Mouse (Mus musculus): ENCODE data around the gene Sytl3. TPM values are rescaled to one million over a fixed set of nuclear protein-coding genes. Genes with fewer than 3 reads are reported as not detected.

Gene Sytl3
- polyA plus RNA-seq, 1 experiment from 2014 or later: 0.43 TPM

DNA sequence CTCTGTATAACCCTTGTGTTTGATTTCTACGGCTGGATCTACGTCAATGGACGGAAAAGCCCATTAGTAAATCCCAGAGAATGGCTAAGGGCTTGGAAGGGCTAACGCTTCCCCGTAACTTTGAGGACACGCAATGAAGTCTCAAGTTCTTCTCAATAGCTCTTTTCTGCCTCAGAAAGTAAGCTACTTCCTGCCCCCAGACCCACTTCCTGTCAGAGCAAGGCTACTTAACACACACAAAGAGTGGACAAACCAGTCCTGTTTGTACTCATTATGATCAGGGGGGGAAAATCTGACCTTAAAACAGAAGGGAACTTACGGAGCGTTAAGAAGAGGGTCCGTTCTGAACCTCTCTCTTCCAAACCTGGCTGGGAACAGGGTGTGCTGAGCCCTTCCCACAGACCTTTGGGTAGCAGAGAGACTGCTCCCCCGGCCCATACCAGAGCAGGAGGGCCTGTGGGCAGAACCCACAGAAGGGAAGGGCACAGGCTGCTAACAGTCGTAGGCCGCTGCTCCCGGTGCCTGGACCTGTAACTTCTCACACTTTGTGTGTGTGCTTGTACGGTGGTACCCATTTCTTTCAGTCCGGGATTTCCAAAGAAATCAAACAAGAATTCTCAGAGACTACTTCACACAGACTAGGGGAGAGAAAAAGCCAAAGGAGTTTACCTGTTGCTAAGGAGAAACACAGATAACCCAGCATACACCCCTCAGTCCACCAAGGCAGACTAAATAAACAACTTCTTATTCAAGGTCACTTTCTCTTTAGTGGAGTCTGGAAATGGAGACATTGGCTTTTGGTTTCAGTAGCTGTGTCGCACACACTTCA lies 113.0 kb downstream of the Sytl3 start:
- H3K9ac ChIP-seq (replicated peaks): no peak overlapping the region
- WGBS: 83% methylated on average over 16 of the region's 16 CpGs
- no peak overlapping the region for H3K27ac ChIP-seq (replicated peaks)
- H3K4me2 ChIP-seq (replicated peaks): no peak overlapping the region
- ATAC-seq (replicated peaks): no peak
- no peaks in the 10 kb centered on the region for H3K36me3 ChIP-seq
- H3K9me3 ChIP-seq: no peaks in the 10 kb centered on the region
- H3K27me3 ChIP-seq: no peaks in the 10 kb centered on the region
- H3K4me3 ChIP-seq: no peak overlapping the region
- peaks cover 14% of the 10 kb centered on the region for H3K4me1 ChIP-seq

DNA sequence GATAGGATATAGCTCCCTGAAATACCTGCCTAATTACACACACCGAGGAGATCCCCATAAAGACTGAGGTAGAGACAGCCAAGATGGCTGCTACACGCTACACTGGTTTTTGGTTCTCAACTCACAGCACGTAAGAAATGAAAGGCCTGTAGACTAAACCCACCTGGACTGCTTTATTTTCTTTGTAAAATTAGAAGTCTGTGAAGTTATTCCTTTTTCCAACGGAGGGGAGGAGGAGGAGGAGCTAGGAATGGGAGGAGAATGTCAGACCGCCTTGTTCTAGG lies 113.5 kb downstream of the Sytl3 start:
- Histone ChIP-seq H3K36me3 (no peaks in the 10 kb centered on the region), H3K27me3 (no peaks in the 10 kb centered on the region), H3K4me3 (no peak overlapping the region), H3K9me3 (no peaks in the 10 kb centered on the region), H3K4me1 (peaks cover 18% of the 10 kb centered on the region), H3K27ac (replicated peaks) (no peak overlapping the region), H3K9ac (replicated peaks) (no peak overlapping the region), H3K4me2 (replicated peaks) (no peak overlapping the region)
- no peak for ATAC-seq (replicated peaks)
- 84% methylated on average over 5 of the region's 5 CpGs for whole genome bisulfite sequencing

- Histone ChIP-seq H3K27ac (replicated peaks) (no peak overlapping the region), H3K4me2 (replicated peaks) (no peak overlapping the region), H3K27me3 (no peaks in the 10 kb centered on the region), H3K4me1 (peaks cover 24% of the 10 kb centered on the region), H3K36me3 (no peaks in the 10 kb centered on the region), H3K4me3 (no peak overlapping the region), H3K9ac (replicated peaks) (no peak overlapping the region), H3K9me3 (no peaks in the 10 kb centered on the region)
- ATAC-seq (replicated peaks): no peak
- WGBS: 92% methylated on average over 14 of the region's 14 CpGs
Observed at GRCm38 (mm10) chr17:6773249-6773966, 114.5 kb downstream of the Sytl3 start.

GRCm38 (mm10) chr17:6775221-6775620 lies 116.3 kb downstream of the Sytl3 start:
- ATAC-seq (replicated peaks): no peak

DNA sequence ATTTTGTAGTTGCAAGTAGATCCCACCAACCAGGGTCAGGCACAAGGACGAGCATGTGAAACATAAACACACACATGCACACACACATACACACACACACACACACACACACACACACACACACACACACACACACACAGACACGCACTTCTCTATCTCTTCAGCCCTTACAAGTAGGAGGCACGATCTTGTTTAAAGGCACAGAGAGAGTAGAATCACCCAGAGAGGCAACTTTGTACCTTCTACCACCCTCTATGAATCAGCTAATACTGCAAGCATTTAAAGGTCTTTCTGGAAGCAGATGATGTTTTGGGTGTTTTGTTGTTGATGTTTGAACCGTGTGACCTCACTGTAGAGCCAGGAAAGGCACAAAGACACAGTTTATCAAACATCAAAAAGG lies 116.8 kb downstream of the Sytl3 start:
- Histone ChIP-seq H3K27me3 (no peaks in the 10 kb centered on the region), H3K4me2 (replicated peaks) (no peak overlapping the region), H3K36me3 (no peaks in the 10 kb centered on the region), H3K9me3 (no peaks in the 10 kb centered on the region), H3K27ac (replicated peaks) (0 out of 2 replicates have a peak overlapping the region, but pooled peaks have one; percentile 52), H3K4me1 (peaks cover 42% of the 10 kb centered on the region), H3K9ac (replicated peaks) (no peak overlapping the region), H3K4me3 (no peak overlapping the region)
- ATAC-seq (replicated peaks): no peak
- 68% methylated on average over 4 of the region's 4 CpGs for WGBS

More at GRCm38 (mm10) chr17:6775221-6775620, 116.3 kb downstream of the Sytl3 start:
- no peak overlapping the region for H3K9ac ChIP-seq (replicated peaks)
- H3K4me3 ChIP-seq: no peak overlapping the region
- H3K4me1 ChIP-seq: peaks cover 38% of the 10 kb centered on the region
- H3K27me3 ChIP-seq: no peaks in the 10 kb centered on the region
- H3K27ac ChIP-seq (replicated peaks): no peak overlapping the region
- H3K9me3 ChIP-seq: no peaks in the 10 kb centered on the region
- WGBS: 75% methylated on average over 9 of the region's 9 CpGs
- no peaks in the 10 kb centered on the region for H3K36me3 ChIP-seq
- no peak overlapping the region for H3K4me2 ChIP-seq (replicated peaks)

DNA sequence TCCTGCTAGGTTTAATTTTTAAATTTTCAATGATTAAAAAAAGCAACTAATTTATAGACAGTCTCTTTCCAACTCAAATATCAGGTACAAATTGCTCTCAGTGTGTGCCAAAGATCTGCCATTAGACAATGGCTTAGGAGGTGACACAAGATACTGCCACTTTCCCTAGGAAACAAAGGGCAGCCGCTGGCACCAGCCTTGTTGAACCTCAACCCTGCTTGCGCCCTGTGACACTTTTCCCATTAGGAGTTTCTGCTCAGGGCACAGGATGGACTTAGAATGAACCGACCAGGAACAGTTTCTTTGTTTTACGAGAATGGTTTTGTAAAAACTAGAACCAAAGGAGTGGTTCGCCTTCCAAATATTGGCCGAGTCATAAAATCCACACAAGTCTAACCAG lies 117.2 kb downstream of the Sytl3 start:
- H3K4me2 ChIP-seq (replicated peaks): no peak overlapping the region
- WGBS: 40% methylated on average over 6 of the region's 6 CpGs

DNA sequence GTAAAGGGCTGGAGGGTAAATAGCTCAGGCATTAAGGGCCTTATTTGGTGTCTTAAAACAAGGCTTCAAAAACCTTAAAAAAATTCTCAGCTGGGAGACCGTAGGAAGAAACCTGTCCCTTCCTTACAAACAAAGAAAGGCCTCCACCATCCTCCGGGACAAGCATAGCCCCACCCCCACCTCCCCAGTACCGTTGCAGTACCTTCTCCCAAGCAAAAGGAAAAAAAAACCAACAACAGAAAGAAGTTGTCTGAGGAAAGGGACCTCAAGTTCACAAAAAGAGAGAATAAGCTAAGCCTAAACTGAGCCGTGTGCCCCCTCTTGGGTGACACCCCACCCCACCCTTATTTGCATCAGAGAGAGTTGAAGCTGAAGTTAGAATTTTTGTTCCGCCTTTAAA lies 117.7 kb downstream of the Sytl3 start:
- no peak for ATAC-seq (replicated peaks)
- H3K4me1 ChIP-seq: peaks cover 47% of the 10 kb centered on the region
- 27% methylated on average over 5 of the region's 5 CpGs for WGBS
- H3K27ac ChIP-seq (replicated peaks): peak overlapping the region; percentile 52; the same call in 1 of the 2 replicates
- no peak overlapping the region for H3K9ac ChIP-seq (replicated peaks)
- H3K4me3 ChIP-seq: no peak overlapping the region
- no peaks in the 10 kb centered on the region for H3K36me3 ChIP-seq
- H3K9me3 ChIP-seq: no peaks in the 10 kb centered on the region
- no peak overlapping the region for H3K4me2 ChIP-seq (replicated peaks)
- no peaks in the 10 kb centered on the region for H3K27me3 ChIP-seq

More for the DNA sequence above, 117.2 kb downstream of the Sytl3 start:
- no peak overlapping the region for H3K9ac ChIP-seq (replicated peaks)
- no peaks in the 10 kb centered on the region for H3K36me3 ChIP-seq
- H3K4me3 ChIP-seq: no peak overlapping the region
- no peak for ATAC-seq (replicated peaks)
- no peaks in the 10 kb centered on the region for H3K9me3 ChIP-seq
- peaks cover 46% of the 10 kb centered on the region for H3K4me1 ChIP-seq
- H3K27me3 ChIP-seq: no peaks in the 10 kb centered on the region
- H3K27ac ChIP-seq (replicated peaks): peak overlapping the region; percentile 52; the same call in 1 of the 2 replicates

- peaks cover 51% of the 10 kb centered on the region for H3K4me1 ChIP-seq
Observed at GRCm38 (mm10) chr17:6777061-6777460, 118.2 kb downstream of the Sytl3 start.

DNA sequence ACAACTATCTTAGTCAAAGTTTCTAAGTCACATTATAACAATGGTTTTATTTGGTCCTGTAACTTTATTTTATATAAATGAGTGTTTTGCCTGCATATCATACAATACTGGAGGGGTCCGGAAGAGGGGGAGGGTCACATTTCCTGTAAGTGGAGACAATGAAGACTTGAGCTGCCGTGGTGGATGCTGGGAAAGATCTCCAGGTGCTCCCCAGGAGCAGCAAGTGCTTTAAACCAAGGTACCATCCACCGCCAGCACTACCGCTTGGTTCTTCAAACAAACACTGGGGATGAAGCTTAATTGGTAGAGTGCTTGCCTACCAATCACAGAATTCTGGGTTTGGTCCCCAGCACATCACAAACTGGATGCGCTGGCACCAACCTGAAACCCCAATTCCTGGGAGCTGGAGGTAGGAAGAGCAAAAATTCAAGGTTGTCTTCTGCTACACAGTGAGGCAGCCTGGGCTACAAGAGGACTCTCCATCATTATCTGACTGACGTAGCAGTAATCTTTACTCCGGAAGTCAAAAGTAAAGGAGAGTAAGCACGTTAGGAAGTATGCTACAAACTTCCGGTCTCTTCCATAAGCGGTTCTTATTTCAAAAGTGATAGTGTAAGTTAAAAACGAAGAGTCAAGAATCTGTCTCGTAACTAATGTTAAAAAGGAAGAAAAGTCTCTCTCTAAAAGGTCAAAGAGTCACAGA lies 118.9 kb downstream of the Sytl3 start:
- no peak for ATAC-seq (replicated peaks)
- peak overlapping the region; percentile 96; the same call in 1 of the 2 replicates for H3K4me2 ChIP-seq (replicated peaks)
- whole genome bisulfite sequencing: 66% methylated on average over 12 of the region's 12 CpGs
- peaks cover 53% of the 10 kb centered on the region for H3K4me1 ChIP-seq
- no peaks in the 10 kb centered on the region for H3K27me3 ChIP-seq
- H3K36me3 ChIP-seq: no peaks in the 10 kb centered on the region
- no peaks in the 10 kb centered on the region for H3K9me3 ChIP-seq
- no peak overlapping the region for H3K27ac ChIP-seq (replicated peaks)
- peak overlapping the region; percentile 89; the same call in 1 of the 2 replicates for H3K4me3 ChIP-seq
- H3K9ac ChIP-seq (replicated peaks): no peak overlapping the region

More at GRCm38 (mm10) chr17:6777061-6777460, 118.2 kb downstream of the Sytl3 start:
- no peak for ATAC-seq (replicated peaks)
- no peak overlapping the region for H3K9ac ChIP-seq (replicated peaks)
- no peaks in the 10 kb centered on the region for H3K27me3 ChIP-seq
- H3K27ac ChIP-seq (replicated peaks): no peak overlapping the region
- WGBS: 81% methylated on average over 6 of the region's 6 CpGs
- no peaks in the 10 kb centered on the region for H3K36me3 ChIP-seq
- H3K9me3 ChIP-seq: no peaks in the 10 kb centered on the region
- H3K4me2 ChIP-seq (replicated peaks): no peak overlapping the region
- H3K4me3 ChIP-seq: no peak overlapping the region

DNA sequence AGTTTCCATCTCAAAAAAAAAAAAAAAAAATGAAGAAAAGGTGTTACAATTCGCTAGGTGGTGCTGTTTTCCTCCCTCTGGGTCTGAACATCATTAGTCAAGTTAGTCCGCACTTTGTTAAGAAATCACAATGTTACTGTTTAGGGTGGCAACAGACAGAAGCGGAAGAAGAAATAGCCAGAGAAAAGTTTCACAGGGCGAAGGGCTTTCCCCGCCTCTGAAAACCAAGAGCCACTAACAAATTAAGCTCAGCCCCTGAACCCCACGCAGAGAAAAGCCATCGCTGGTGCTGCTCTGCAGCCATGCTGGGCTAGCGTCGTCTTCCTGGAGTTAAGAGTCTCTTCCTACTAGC lies 119.4 kb downstream of the Sytl3 start:
- Histone ChIP-seq H3K9ac (replicated peaks) (peak overlapping the region; percentile 54), H3K4me1 (peaks cover 56% of the 10 kb centered on the region), H3K9me3 (no peaks in the 10 kb centered on the region), H3K36me3 (no peaks in the 10 kb centered on the region), H3K4me3 (peak overlapping the region; percentile 89), H3K27ac (replicated peaks) (peak overlapping the region; percentile 74), H3K4me2 (replicated peaks) (peak overlapping the region; percentile 96), H3K27me3 (no peaks in the 10 kb centered on the region)
- under 1% methylated on average over 9 of the region's 9 CpGs for WGBS
- no peak for ATAC-seq (replicated peaks)

DNA sequence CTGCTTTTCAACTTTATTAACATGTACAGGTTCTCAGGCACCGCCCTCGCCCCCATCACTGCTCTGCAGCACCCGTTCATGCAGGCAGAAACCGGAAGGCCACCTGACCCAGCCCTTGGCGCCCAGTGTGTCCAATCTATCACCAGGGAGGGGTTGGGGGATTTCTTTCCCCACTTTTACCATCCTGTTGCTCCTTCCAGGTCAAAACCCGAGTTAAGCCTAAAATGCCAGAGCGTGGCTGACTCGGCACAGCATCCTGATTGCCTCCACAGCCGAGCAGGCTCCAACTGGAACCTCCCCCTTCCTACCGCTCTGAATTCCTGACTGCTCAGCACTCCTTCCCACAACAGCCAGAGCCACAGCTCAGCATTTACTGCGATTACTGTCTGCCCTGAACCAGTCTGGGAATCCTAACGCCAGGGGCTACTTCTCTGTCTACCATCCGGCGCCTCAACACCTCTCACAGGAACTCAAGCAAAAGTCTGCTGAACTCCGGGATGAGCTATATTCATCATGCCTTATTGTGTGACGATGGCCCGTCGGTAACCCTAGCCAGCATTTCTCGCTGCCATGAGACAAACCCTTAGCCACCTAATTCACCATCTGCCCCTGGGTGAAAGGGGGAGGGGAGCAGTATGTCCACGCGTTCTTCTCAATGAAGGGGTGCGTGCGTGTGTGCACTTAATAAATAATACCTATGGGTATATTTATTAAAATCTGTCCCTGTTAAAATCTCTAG lies 120.0 kb downstream of the Sytl3 start:
- no peaks in the 10 kb centered on the region for H3K9me3 ChIP-seq
- peak; percentile 43 for ATAC-seq (replicated peaks)
- peak overlapping the region; percentile 96 for H3K4me2 ChIP-seq (replicated peaks)
- no peaks in the 10 kb centered on the region for H3K27me3 ChIP-seq
- H3K4me3 ChIP-seq: peak overlapping the region; percentile 89
- H3K36me3 ChIP-seq: no peaks in the 10 kb centered on the region
- H3K27ac ChIP-seq (replicated peaks): peak overlapping the region; percentile 74
- H3K9ac ChIP-seq (replicated peaks): peak overlapping the region; percentile 54
- peaks cover 63% of the 10 kb centered on the region for H3K4me1 ChIP-seq
- WGBS: 6% methylated on average over 23 of the region's 23 CpGs
